Mouse (Mus musculus): ENCODE measurements at regions not wholly inside any gene's neighbourhood (a gene's known extent, or its start where the extent isn't known, plus 50 kb on each side); places are given as distances from the start of the nearest gene placed in this dataset.

- Histone ChIP-seq H3K9me3 (ENCODE audit: low read length) (peaks cover 2% of the 10 kb centered on the region; the same call in 1 of the 2 replicates), H3K4me1 (replicated peaks; ENCODE audit: low read depth, low read length) (peaks cover 9% of the 10 kb centered on the region), H3K36me3 (ENCODE audit: insufficient read depth, low read length) (peaks cover 6% of the 10 kb centered on the region; the same call in 1 of the 2 replicates), H3K27me3 (ENCODE audit: insufficient read depth, low read length) (no peaks in the 10 kb centered on the region), H3K4me3 (replicated peaks; ENCODE audit: low read length) (no peak overlapping the region)
- TF ChIP-seq NANOG (IDR thresholded peaks at IDR 0.05; ENCODE audit: borderline replicate concordance, low read length) (peak; percentile 78), CTCF (conservative IDR thresholded peaks at IDR 0.05; ENCODE audit: low read length) (no peak), POU5F1 (IDR thresholded peaks at IDR 0.05; ENCODE audit: borderline replicate concordance, low read length) (no peak)
These were observed 171.7 kb upstream of the Brinp3 start for GRCm38 (mm10) chr1:146322862-146323261.

- Histone ChIP-seq H3K9me3 (ENCODE audit: low read length) (no peaks in the 10 kb centered on the region), H3K36me3 (ENCODE audit: insufficient read depth, low read length) (no peaks in the 10 kb centered on the region), H3K4me3 (replicated peaks; ENCODE audit: low read length) (no peak overlapping the region), H3K4me1 (replicated peaks; ENCODE audit: low read depth, low read length) (no peaks in the 10 kb centered on the region), H3K27me3 (ENCODE audit: insufficient read depth, low read length) (no peaks in the 10 kb centered on the region)
- TF ChIP-seq NANOG (IDR thresholded peaks at IDR 0.05; ENCODE audit: borderline replicate concordance, low read length) (no peak), POU5F1 (IDR thresholded peaks at IDR 0.05; ENCODE audit: borderline replicate concordance, low read length) (no peak), CTCF (conservative IDR thresholded peaks at IDR 0.05; ENCODE audit: low read length) (no peak)
These were observed 157.5 kb upstream of the Brinp3 start for GRCm38 (mm10) chr1:146337049-146337448.

GRCm38 (mm10) chr1:146356964-146357363, 137.6 kb upstream of the Brinp3 start:
- H3K4me3 ChIP-seq (replicated peaks; ENCODE audit: low read length), result no peak overlapping the region
- TF ChIP-seq NANOG (IDR thresholded peaks at IDR 0.05; ENCODE audit: borderline replicate concordance, low read length) (no peak), CTCF (conservative IDR thresholded peaks at IDR 0.05; ENCODE audit: low read length) (no peak), POU5F1 (IDR thresholded peaks at IDR 0.05; ENCODE audit: borderline replicate concordance, low read length) (no peak)
- no peaks in the 10 kb centered on the region for H3K4me1 ChIP-seq (replicated peaks; ENCODE audit: low read depth, low read length)
- no peaks in the 10 kb centered on the region for H3K36me3 ChIP-seq (ENCODE audit: insufficient read depth, low read length)
- H3K27me3 ChIP-seq (ENCODE audit: insufficient read depth, low read length), result no peaks in the 10 kb centered on the region
- no peaks in the 10 kb centered on the region for H3K9me3 ChIP-seq (ENCODE audit: low read length)

- no peaks in the 10 kb centered on the region for H3K36me3 ChIP-seq (ENCODE audit: insufficient read depth, low read length)
- TF ChIP-seq POU5F1 (IDR thresholded peaks at IDR 0.05; ENCODE audit: borderline replicate concordance, low read length), result no peak
- no peak for TF ChIP-seq NANOG (IDR thresholded peaks at IDR 0.05; ENCODE audit: borderline replicate concordance, low read length)
- no peak for TF ChIP-seq CTCF (conservative IDR thresholded peaks at IDR 0.05; ENCODE audit: low read length)
- no peaks in the 10 kb centered on the region for H3K4me1 ChIP-seq (replicated peaks; ENCODE audit: low read depth, low read length)
- H3K4me3 ChIP-seq (replicated peaks; ENCODE audit: low read length), result no peak overlapping the region
- no peaks in the 10 kb centered on the region for H3K9me3 ChIP-seq (ENCODE audit: low read length)
- no peaks in the 10 kb centered on the region for H3K27me3 ChIP-seq (ENCODE audit: insufficient read depth, low read length)
These were observed 136.3 kb upstream of the Brinp3 start for GRCm38 (mm10) chr1:146358301-146358700.

- no peaks in the 10 kb centered on the region for H3K4me1 ChIP-seq (replicated peaks; ENCODE audit: low read depth, low read length)
- H3K27me3 ChIP-seq (ENCODE audit: insufficient read depth, low read length), result no peaks in the 10 kb centered on the region
- H3K9me3 ChIP-seq (ENCODE audit: low read length), result no peaks in the 10 kb centered on the region
- H3K36me3 ChIP-seq (ENCODE audit: insufficient read depth, low read length), result no peaks in the 10 kb centered on the region
- no peak overlapping the region for H3K4me3 ChIP-seq (replicated peaks; ENCODE audit: low read length)
- no peak for TF ChIP-seq CTCF (conservative IDR thresholded peaks at IDR 0.05; ENCODE audit: low read length)
- no peak for TF ChIP-seq NANOG (IDR thresholded peaks at IDR 0.05; ENCODE audit: borderline replicate concordance, low read length)
- no peak for TF ChIP-seq POU5F1 (IDR thresholded peaks at IDR 0.05; ENCODE audit: borderline replicate concordance, low read length)
These were observed 134.9 kb upstream of the Brinp3 start for GRCm38 (mm10) chr1:146359632-146360031.

GRCm38 (mm10) chr1:146360124-146360523, 134.4 kb upstream of the Brinp3 start:
- TF ChIP-seq NANOG (IDR thresholded peaks at IDR 0.05; ENCODE audit: borderline replicate concordance, low read length) (no peak), CTCF (conservative IDR thresholded peaks at IDR 0.05; ENCODE audit: low read length) (no peak), POU5F1 (IDR thresholded peaks at IDR 0.05; ENCODE audit: borderline replicate concordance, low read length) (no peak)
- Histone ChIP-seq H3K27me3 (ENCODE audit: insufficient read depth, low read length) (no peaks in the 10 kb centered on the region), H3K4me3 (replicated peaks; ENCODE audit: low read length) (no peak overlapping the region), H3K9me3 (ENCODE audit: low read length) (no peaks in the 10 kb centered on the region), H3K36me3 (ENCODE audit: insufficient read depth, low read length) (no peaks in the 10 kb centered on the region), H3K4me1 (replicated peaks; ENCODE audit: low read depth, low read length) (no peaks in the 10 kb centered on the region)

- Histone ChIP-seq H3K9me3 (ENCODE audit: low read length) (peaks cover 6% of the 10 kb centered on the region), H3K36me3 (ENCODE audit: insufficient read depth, low read length) (no peaks in the 10 kb centered on the region), H3K4me3 (replicated peaks; ENCODE audit: low read length) (no peak overlapping the region), H3K27me3 (ENCODE audit: insufficient read depth, low read length) (no peaks in the 10 kb centered on the region), H3K4me1 (replicated peaks; ENCODE audit: low read depth, low read length) (no peaks in the 10 kb centered on the region)
- TF ChIP-seq NANOG (IDR thresholded peaks at IDR 0.05; ENCODE audit: borderline replicate concordance, low read length) (no peak), CTCF (conservative IDR thresholded peaks at IDR 0.05; ENCODE audit: low read length) (no peak), POU5F1 (IDR thresholded peaks at IDR 0.05; ENCODE audit: borderline replicate concordance, low read length) (no peak)
These were observed 130.8 kb upstream of the Brinp3 start for GRCm38 (mm10) chr1:146363777-146364176.

Data from E14TG2a.4 (cell line).